Mouse (Mus musculus): ENCODE data around the gene Ap1s2. TPM values are rescaled to one million over a fixed set of nuclear protein-coding genes. Genes with fewer than 3 reads are reported as not detected.

Ap1s2 gene
- total RNA-seq, 2 experiments from 2014 or later, result 38.9 to 42.3 TPM

- DNase-seq (ENCODE audit: low spot score in 2 of 2), result peak; percentile 42 to 81
These were observed 49.7 kb downstream of the Ap1s2 start, which contains the start of gene Zrsr2 for GRCm38 (mm10) chrX:163958467-163958875. Gene Zrsr2 (minus strand): TSS chrX:163958661.

- DNase-seq (ENCODE audit: low spot score in 2 of 2), result no peak
These were observed 72.3 kb downstream of the Ap1s2 start for GRCm38 (mm10) chrX:163981092-163981491.

- DNase-seq (ENCODE audit: low spot score in 2 of 2), result no peak
These were observed 72.7 kb downstream of the Ap1s2 start for GRCm38 (mm10) chrX:163981500-163981899.

- no peak for DNase-seq (ENCODE audit: low spot score in 2 of 2)
These were observed 73.3 kb downstream of the Ap1s2 start for GRCm38 (mm10) chrX:163982129-163982528.

Other genes starting within 250 kb of the Ap1s2 start
- 1 to 10 TPM in 1 of 2 experiments, under 1 TPM in 1; 0.91 to 1.4 TPM for gene Rnf138rt1, start 147.7 kb upstream of the Ap1s2 start, total RNA-seq (2021)
- gene Zrsr2, start 49.6 kb downstream of the Ap1s2 start, total RNA-seq (2021), result 10 to 100 TPM; 38.9 to 54.9 TPM
- 1 to 10 TPM; 2.3 to 2.7 TPM for gene Car5b, start 119.0 kb downstream of the Ap1s2 start, total RNA-seq (2021)
- gene Siah1b, start 167.5 kb downstream of the Ap1s2 start, total RNA-seq (2021), result 10 to 100 TPM in 1 of 2 experiments, 1 to 10 TPM in 1; 9.8 to 10.3 TPM
- under 1 TPM in 1 of 2 experiments, not detected in 1; 0.69 TPM for gene Cltrn, start 179.8 kb downstream of the Ap1s2 start, total RNA-seq (2021)
- gene Ace2, start 230.3 kb downstream of the Ap1s2 start, total RNA-seq (2021), result under 1 TPM; 0.61 to 0.67 TPM